Mouse (Mus musculus): Measurements from ENCODE around the gene Sorcs2. TPM values are rescaled to one million over a fixed set of nuclear protein-coding genes. Genes with fewer than 3 reads are reported as not detected.
A peak's percentile ranks its signal among the peaks of the same experiment; 100 is the strongest.

The Sorcs2 gene
- total and polyA plus RNA-seq, 3 experiments = 0.42 to 1.6 (median 0.46) TPM

GRCm38 (mm10) chr5:36096046-36096445 lies 301.9 kb downstream of the Sorcs2 start:
- in situ Hi-C loops (cut with MboI; ENCODE audit: low pct_ligation_motif_present, low pct_unique_long_range_greater_than_20kb, low sequenced_read_pairs) = no loop called here
- dilution Hi-C loops (cut with MboI; ENCODE audit: extremely low pct_ligation_motif_present, extremely low pct_unique_long_range_greater_than_20kb, low sequenced_read_pairs) = no loop called here
- no peak overlapping the region for H3K27ac ChIP-seq (ENCODE audit: insufficient read depth, low read depth)
- H3K4me3 ChIP-seq (replicated peaks in 1 of 3; ENCODE audit: low read depth in 2 of 3, low read length in 2 of 3, poor library complexity in 1 of 3) = no peak overlapping the region
- no peak for DNase-seq (ENCODE audit: extremely low read depth)
- H3K9ac ChIP-seq (ENCODE audit: insufficient read depth, low read depth) = no peak overlapping the region
- peaks cover 45% of the 10 kb centered on the region for H3K27me3 ChIP-seq (replicated peaks)
- no peaks in the 10 kb centered on the region for H3K79me2 ChIP-seq (replicated peaks; ENCODE audit: control insufficient read depth, extremely low read depth, insufficient read depth, poor library complexity, severe bottlenecking)
- no peaks in the 10 kb centered on the region for H3K9me3 ChIP-seq (replicated peaks; ENCODE audit: low read length)
- H3K4me1 ChIP-seq (ENCODE audit: control insufficient read depth in 1 of 2, insufficient read depth in 2 of 2) = peaks cover 2 to 19% of the 10 kb centered on the region in 2 experiments; a peak in 2 of 4 replicates
- TF ChIP-seq HCFC1 (IDR thresholded peaks at IDR 0.05; ENCODE audit: low read depth, low read length) (no peak), RCOR1 (conservative IDR thresholded peaks at IDR 0.05; ENCODE audit: low read depth, low read length) (no peak), MAX (IDR thresholded peaks at IDR 0.05; ENCODE audit: low read length) (no peak)
- no peak overlapping the region for H3K4me2 ChIP-seq (ENCODE audit: insufficient read depth, low read depth, poor library complexity, severe bottlenecking)
- no peaks in the 10 kb centered on the region for H3K36me3 ChIP-seq (replicated peaks in 1 of 2; ENCODE audit: control insufficient read depth in 1 of 2, insufficient read depth in 1 of 2, low read length in 1 of 2)

DNA sequence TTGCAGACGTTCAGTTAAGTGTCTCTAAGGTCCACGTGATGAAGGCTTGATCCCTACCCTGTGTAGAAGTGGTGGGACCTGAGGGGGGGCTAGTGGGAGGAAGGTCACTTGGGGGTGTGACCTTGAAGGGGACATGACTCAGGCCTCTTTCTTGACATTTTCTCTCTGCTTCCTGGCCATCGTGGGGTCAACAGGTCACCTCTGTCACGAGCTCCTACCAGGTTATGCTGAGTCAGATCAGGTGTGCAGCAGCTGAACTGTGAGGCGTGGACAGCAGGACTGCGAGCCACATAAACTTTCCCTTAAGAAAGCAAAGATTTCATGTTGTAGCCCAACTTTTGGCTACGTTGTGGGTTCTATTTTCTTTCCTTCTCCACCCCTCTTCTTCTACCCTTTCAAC lies 307.9 kb downstream of the Sorcs2 start:
- Histone ChIP-seq H3K27me3 (replicated peaks) (peaks cover 24% of the 10 kb centered on the region), H3K4me3 (replicated peaks in 1 of 3; ENCODE audit: low read depth in 2 of 3, low read length in 2 of 3, poor library complexity in 1 of 3) (no peak overlapping the region), H3K9ac (ENCODE audit: insufficient read depth, low read depth) (no peak overlapping the region), H3K79me2 (replicated peaks; ENCODE audit: control insufficient read depth, extremely low read depth, insufficient read depth, poor library complexity, severe bottlenecking) (no peaks in the 10 kb centered on the region), H3K4me1 (ENCODE audit: control insufficient read depth in 1 of 2, insufficient read depth in 2 of 2) (peaks cover 19 to 31% of the 10 kb centered on the region in 2 experiments), H3K4me2 (ENCODE audit: insufficient read depth, low read depth, poor library complexity, severe bottlenecking) (no peak overlapping the region), H3K9me3 (replicated peaks; ENCODE audit: low read length) (no peaks in the 10 kb centered on the region), H3K36me3 (replicated peaks in 1 of 2; ENCODE audit: control insufficient read depth in 1 of 2, insufficient read depth in 1 of 2, low read length in 1 of 2) (no peaks in the 10 kb centered on the region), H3K27ac (ENCODE audit: insufficient read depth, low read depth) (no peak overlapping the region)
- DNase-seq (ENCODE audit: extremely low read depth) = no peak
- dilution Hi-C loops (cut with MboI; ENCODE audit: extremely low pct_ligation_motif_present, extremely low pct_unique_long_range_greater_than_20kb, low sequenced_read_pairs) (no loop called here), in situ Hi-C loops (cut with MboI; ENCODE audit: low pct_ligation_motif_present, low pct_unique_long_range_greater_than_20kb, low sequenced_read_pairs) (loop anchor here (5.0 kb wide), 1 partner anchor 52 kb away; no protein-coding TSS in a partner anchor)
- TF ChIP-seq MAFK (IDR thresholded peaks at IDR 0.05; ENCODE audit: insufficient replicate concordance, low read length) = peak; percentile 58; the same call in 1 of the 2 replicates
- peak; percentile 25; the same call in 1 of the 2 replicates for TF ChIP-seq BHLHE40 (IDR thresholded peaks at IDR 0.05; ENCODE audit: low read depth, low read length)
- no peak for TF ChIP-seq POLR2A (IDR thresholded peaks at IDR 0.05; ENCODE audit: low read depth, low read length)

DNA sequence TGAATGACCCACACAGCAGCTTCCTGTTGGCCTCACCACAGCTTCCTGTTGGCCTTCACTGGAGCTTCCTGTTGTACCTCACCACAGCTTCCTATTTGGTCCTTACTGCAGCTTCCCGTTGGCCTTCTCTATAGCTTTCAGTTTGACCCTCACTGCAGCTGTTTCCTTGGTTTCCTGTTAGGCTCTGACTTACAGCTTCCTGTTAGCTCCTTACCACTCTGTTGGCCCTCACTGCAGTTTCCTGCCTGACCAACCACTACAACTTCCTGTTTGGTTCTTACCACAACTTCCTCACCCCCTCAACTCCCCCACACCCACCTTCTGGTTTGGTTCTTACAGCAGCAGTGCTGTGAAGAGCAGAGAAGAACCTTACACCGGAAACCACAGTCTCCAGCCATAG lies 308.7 kb downstream of the Sorcs2 start:
- H3K27me3 ChIP-seq (replicated peaks) = peaks cover 22% of the 10 kb centered on the region
- in situ Hi-C loops (cut with MboI; ENCODE audit: low pct_ligation_motif_present, low pct_unique_long_range_greater_than_20kb, low sequenced_read_pairs) = no loop called here
- peak overlapping the region; percentile 45; the same call in 1 of the 2 replicates for H3K27ac ChIP-seq (ENCODE audit: insufficient read depth, low read depth)
- dilution Hi-C loops (cut with MboI; ENCODE audit: extremely low pct_ligation_motif_present, extremely low pct_unique_long_range_greater_than_20kb, low sequenced_read_pairs) = no loop called here
- H3K4me1 ChIP-seq (ENCODE audit: control insufficient read depth in 1 of 2, insufficient read depth in 2 of 2) = peaks cover 25 to 39% of the 10 kb centered on the region in 2 experiments
- no peaks in the 10 kb centered on the region for H3K79me2 ChIP-seq (replicated peaks; ENCODE audit: control insufficient read depth, extremely low read depth, insufficient read depth, poor library complexity, severe bottlenecking)
- no peak overlapping the region for H3K4me3 ChIP-seq (replicated peaks in 1 of 3; ENCODE audit: low read depth in 2 of 3, low read length in 2 of 3, poor library complexity in 1 of 3)
- H3K36me3 ChIP-seq (replicated peaks in 1 of 2; ENCODE audit: control insufficient read depth in 1 of 2, insufficient read depth in 1 of 2, low read length in 1 of 2) = no peaks in the 10 kb centered on the region
- no peak overlapping the region for H3K4me2 ChIP-seq (ENCODE audit: insufficient read depth, low read depth, poor library complexity, severe bottlenecking)
- H3K9ac ChIP-seq (ENCODE audit: insufficient read depth, low read depth) = no peak overlapping the region
- no peaks in the 10 kb centered on the region for H3K9me3 ChIP-seq (replicated peaks; ENCODE audit: low read length)
- TF ChIP-seq HCFC1 (IDR thresholded peaks at IDR 0.05; ENCODE audit: low read depth, low read length) = peak; percentile 49
- 0 out of 2 replicates have a peak, but pooled peaks have one; percentile 20 for TF ChIP-seq POLR2A (IDR thresholded peaks at IDR 0.05; ENCODE audit: low read depth, low read length)
- peak; percentile 43; the same call in 1 of the 2 replicates for TF ChIP-seq IRF4 (IDR thresholded peaks at IDR 0.05; ENCODE audit: low read depth, low read length)
- TF ChIP-seq NELFE (IDR thresholded peaks at IDR 0.05; ENCODE audit: low read depth, low read length) = 0 out of 2 replicates have a peak, but pooled peaks have one; percentile 26
- no peak for TF ChIP-seq E2F4 (IDR thresholded peaks at IDR 0.05; ENCODE audit: insufficient replicate concordance, low read depth, low read length)
- TF ChIP-seq MAX (IDR thresholded peaks at IDR 0.05; ENCODE audit: low read length) = no peak
- no peak for TF ChIP-seq ZNF384 (IDR thresholded peaks at IDR 0.05; ENCODE audit: low read depth, low read length)
- TF ChIP-seq TCF12 (IDR thresholded peaks at IDR 0.05; ENCODE audit: low read depth, low read length) = 0 out of 2 replicates have a peak, but pooled peaks have one; percentile 43
- peak; percentile 75 for TF ChIP-seq ELF1 (IDR thresholded peaks at IDR 0.05; ENCODE audit: low read depth, low read length)
- no peak for TF ChIP-seq CHD1 (IDR thresholded peaks at IDR 0.05; ENCODE audit: low read depth, low read length)
- TF ChIP-seq USF1 (IDR thresholded peaks at IDR 0.05; ENCODE audit: low read depth, low read length) = no peak
- peak; percentile 75 for TF ChIP-seq EP300 (IDR thresholded peaks at IDR 0.05; ENCODE audit: low read length)
- 0 out of 2 replicates have a peak, but pooled peaks have one; percentile 36 for TF ChIP-seq MYC (IDR thresholded peaks at IDR 0.05; ENCODE audit: low read depth, low read length)
- peak; percentile 63; the same call in 1 of the 2 replicates for TF ChIP-seq CHD2 (IDR thresholded peaks at IDR 0.05; ENCODE audit: low read length)
- 0 out of 2 replicates have a peak, but pooled peaks have one; percentile 38 for TF ChIP-seq MAFK (IDR thresholded peaks at IDR 0.05; ENCODE audit: insufficient replicate concordance, low read length)
- TF ChIP-seq BHLHE40 (IDR thresholded peaks at IDR 0.05; ENCODE audit: low read depth, low read length) = peak; percentile 63
- TF ChIP-seq MXI1 (IDR thresholded peaks at IDR 0.05; ENCODE audit: low read depth, low read length) = no peak
- peak; percentile 44 for TF ChIP-seq ETS1 (conservative IDR thresholded peaks at IDR 0.05; ENCODE audit: low read depth, low read length)
- DNase-seq (ENCODE audit: extremely low read depth) = peak; percentile 82

Measured in CH12.LX (cell line).